Mouse (Mus musculus) heart, embryonic 15.5 days (tissue): ENCODE data around the gene Crtc1. TPM values are rescaled to one million over a fixed set of nuclear protein-coding genes. Genes with fewer than 3 reads are reported as not detected.

Experiments
- ATAC-seq: fragments of 200-750 bp; cut with Nextera tagmentation; replicated peaks from 2 replicates; pipeline ENCODE4 v1.8.0; 2017; ENCODE audit warnings: low read depth, moderate TSS enrichment; ENCODE audit not compliant: insufficient number of reproducible peaks, insufficient read depth, low FRiP score
- H3K27ac ChIP-seq: fragments of 300-500 bp; sonication (generic); 2 replicates; pipeline ENCODE4 v1.5.1; 2015; ENCODE audit warnings: mild to moderate bottlenecking, inconsistent platforms
- H3K27me3 ChIP-seq: fragments of 300-500 bp; sonication (generic); 2 replicates; pipeline ENCODE4 v1.6.1; 2015; ENCODE audit warnings: inconsistent platforms
- H3K36me3 ChIP-seq: fragments of 300-500 bp; sonication (generic); 2 replicates; pipeline ENCODE4 v1.6.1; 2015; ENCODE audit warnings: mild to moderate bottlenecking, inconsistent platforms
- H3K4me1 ChIP-seq: fragments of 300-500 bp; sonication (generic); replicated peaks from 2 replicates; pipeline ENCODE4 v1.6.1; 2015; ENCODE audit warnings: inconsistent platforms
- H3K4me2 ChIP-seq: fragments of 300-500 bp; sonication (generic); 2 replicates; pipeline ENCODE4 v1.6.1; 2015; ENCODE audit warnings: inconsistent platforms, mild to moderate bottlenecking, moderate library complexity
- H3K4me3 ChIP-seq: fragments of 300-500 bp; sonication (generic); 2 replicates; pipeline ENCODE4 v1.5.1; 2015; ENCODE audit warnings: mild to moderate bottlenecking, inconsistent platforms
- H3K9ac ChIP-seq: fragments of 300-500 bp; sonication (generic); 2 replicates; pipeline ENCODE4 v1.6.1; 2015; ENCODE audit warnings: mild to moderate bottlenecking, inconsistent platforms
- H3K9me3 ChIP-seq: fragments of 300-500 bp; sonication (generic); replicated peaks from 2 replicates; pipeline ENCODE4 v1.6.1; 2016; ENCODE audit warnings: inconsistent platforms
- WGBS: fragments of 180-500 bp; shearing (Covaris S2); methylation state at CpG from one replicate; pipeline ENCODE4 v1.1.7; 2015; ENCODE audit warnings: mixed read lengths; 5-methylcytosine and 5-hydroxymethylcytosine counted together
- polyA plus RNA-seq: library from polyadenylated mRNA; unstranded; fragments of >200 nt; fragmentation: Nextera tagmentation; extraction: Ambion mirVana; gene quantifications from 2 replicates; pipeline ENCODE4 v1.2.1, GENCODE M21; 2015

Crtc1 gene
- 8.7 and 14.2 TPM in 2 replicates for polyA plus RNA-seq

DNA sequence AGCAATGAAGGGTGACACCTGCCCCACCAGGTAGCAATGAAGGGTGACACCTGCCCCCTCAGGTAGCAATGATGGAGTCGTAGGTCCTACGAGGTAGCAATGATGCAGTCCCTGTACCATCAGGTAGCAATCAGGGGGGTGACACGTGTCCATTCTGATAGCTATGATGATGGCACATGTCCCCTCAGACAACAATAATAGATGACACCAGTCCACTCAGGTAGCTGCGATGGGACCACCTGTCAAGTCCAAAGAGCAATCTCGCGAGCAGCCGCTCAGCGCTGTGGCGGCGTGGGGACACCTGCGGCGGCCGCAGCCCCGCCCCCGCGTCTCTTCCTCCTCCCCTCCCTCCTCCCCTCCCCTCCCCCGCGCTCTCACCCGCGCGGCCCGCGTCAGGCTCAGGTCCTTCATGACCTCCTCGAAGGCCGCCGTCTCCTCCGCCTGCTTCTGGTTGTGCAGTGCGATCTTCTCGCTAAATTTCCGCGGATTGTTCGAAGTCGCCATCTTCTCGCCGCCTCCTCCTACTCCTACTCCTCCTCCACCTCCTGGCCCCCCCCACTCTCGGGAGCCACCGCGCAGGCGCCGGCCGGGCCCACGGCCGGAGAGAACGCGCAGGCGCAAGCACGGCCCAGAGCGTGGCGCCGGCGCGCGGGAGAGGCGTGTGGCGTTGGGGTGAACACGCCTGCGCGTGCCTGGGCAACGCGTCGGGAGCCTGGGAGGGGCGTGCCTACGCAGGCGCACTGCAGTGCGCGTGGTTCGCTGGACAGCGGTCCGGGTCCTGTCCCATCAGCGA lies at the start of gene Crtc1:
Gene Crtc1 (minus strand): TSS at position 525 of the 793 bp plus-strand sequence.
- Histone ChIP-seq H3K27ac (peak within 1 kb of the TSS; percentile 77), H3K4me3 (peak within 1 kb of the TSS; percentile 74), H3K36me3 (no peaks in the 10 kb centered on the region), H3K4me2 (peak within 1 kb of the TSS; percentile 91), H3K9ac (peak within 1 kb of the TSS; percentile 70), H3K27me3 (no peaks in the 10 kb centered on the region), H3K4me1 (peaks cover 15% of the 10 kb centered on the region), H3K9me3 (no peaks in the 10 kb centered on the region)
- ATAC-seq, result peak; percentile 99
- WGBS, result under 1% methylated on average over 70 of the region's 70 CpGs

DNA sequence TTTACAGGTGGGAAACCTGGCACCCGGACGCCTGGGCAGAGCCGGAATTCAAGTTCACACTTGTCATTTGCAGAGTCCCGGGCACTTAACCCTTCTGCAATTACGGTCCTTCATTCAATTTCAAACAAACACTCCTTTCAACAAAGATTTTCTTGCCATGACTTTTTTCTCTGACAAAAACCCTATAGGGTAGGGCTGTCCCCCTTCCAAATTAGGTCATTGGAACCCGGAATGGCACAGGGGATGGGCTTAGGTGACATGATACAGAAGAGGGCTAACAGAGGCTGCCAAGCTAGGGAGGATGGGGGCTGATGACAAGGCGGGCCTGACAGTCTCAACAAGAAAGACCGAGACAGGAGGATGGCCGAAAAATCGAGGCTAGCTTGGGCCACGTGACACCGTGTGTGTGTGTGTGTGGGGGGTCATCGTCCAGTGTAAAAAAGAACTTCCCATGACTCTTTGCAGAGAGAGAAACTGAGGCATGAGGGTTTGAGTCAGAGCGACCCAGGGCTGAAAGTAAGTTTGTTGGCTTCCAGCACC lies 49.6 kb upstream of the Crtc1 start:
- ATAC-seq, result no peak
- WGBS, result 1% methylated on average over 14 of the region's 14 CpGs
- Histone ChIP-seq H3K4me1 (peaks cover 50% of the 10 kb centered on the region), H3K27me3 (peaks cover 98% of the 10 kb centered on the region), H3K27ac (no peak overlapping the region; the same call in 1 of the 2 replicates), H3K9ac (peak overlapping the region; percentile 25; the same call in 1 of the 2 replicates), H3K4me2 (peak overlapping the region; percentile 62), H3K9me3 (no peaks in the 10 kb centered on the region), H3K36me3 (no peaks in the 10 kb centered on the region), H3K4me3 (peak overlapping the region; percentile 40)

DNA sequence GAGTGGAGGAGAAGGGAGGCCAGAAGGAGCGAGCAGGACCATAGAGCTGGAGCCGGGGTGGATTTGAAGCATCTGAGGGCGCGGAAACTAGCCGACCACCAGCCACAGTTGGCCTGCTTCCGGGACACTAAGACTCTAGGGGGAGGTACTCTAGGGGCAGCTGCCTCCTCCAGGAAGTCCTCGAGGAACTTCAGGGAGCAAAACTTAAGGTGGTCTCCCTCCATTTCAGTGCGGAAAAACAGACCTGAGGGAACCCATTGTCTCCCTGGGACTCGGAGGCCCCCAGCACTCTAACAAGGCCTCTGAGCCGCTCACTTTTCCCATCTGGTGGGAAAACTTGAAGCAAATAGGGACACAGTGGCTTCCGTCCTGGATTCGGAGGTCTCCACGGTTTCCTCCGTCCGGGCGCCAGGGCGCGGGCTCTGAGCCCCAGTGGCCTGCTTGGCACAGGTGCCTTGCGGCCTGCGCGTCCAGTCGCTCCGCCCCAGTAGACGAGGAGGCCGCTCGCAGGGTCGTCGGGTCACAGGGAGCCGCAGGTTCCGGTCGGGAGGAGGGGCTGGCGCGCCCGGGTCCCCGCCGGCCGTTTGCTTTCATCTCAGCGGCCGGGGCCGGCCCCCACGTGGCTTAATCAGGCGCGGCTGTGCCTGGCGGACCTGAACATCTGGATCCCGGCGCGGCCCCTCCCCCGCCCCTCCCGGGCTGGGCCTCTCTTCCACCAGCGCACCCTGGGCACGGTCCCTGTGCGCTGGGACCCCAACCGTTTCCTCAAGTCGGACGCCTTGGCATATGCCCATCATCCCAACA lies 48.8 kb upstream of the Crtc1 start:
- Histone ChIP-seq H3K4me3 (peak overlapping the region; percentile 40), H3K27ac (no peak overlapping the region), H3K36me3 (no peaks in the 10 kb centered on the region), H3K9me3 (no peaks in the 10 kb centered on the region), H3K4me2 (peak overlapping the region; percentile 62), H3K4me1 (peaks cover 42% of the 10 kb centered on the region), H3K27me3 (peaks cover 98% of the 10 kb centered on the region), H3K9ac (peak overlapping the region; percentile 21; the same call in 1 of the 2 replicates)
- WGBS, result 3% methylated on average over 55 of the region's 55 CpGs
- ATAC-seq, result no peak

DNA sequence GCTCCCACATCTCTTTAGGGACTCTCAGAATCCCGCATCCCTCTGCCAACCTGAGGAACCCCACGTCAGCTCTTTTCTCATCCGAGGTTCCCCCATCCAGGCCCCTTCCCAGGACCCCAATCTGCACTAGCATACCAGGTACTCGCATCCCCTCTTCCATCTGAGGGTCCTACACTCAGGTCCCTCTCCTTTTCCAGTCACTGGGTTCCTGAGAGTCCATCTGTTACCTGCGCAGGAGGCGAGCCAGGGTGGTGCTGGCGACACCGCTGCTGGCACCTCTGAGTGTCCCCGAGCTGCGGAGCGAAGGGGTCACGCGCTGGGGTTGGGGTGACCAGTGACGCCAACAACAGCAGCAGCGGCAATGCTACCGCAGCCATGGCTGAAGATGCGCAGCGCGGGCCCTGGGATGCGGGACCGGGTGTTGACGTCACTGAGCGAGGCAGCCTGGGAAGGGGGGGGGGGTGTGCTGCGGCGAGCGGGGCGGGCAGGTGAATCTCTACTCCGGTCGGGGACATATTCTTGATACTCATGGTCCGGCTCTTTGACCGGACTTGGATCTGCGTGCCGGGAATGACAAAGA lies 47.7 kb upstream of the Crtc1 start, which contains the start of gene Tmem59l:
Gene Tmem59l (minus strand): TSS at position 418 of the 580 bp plus-strand sequence.
- H3K9me3 ChIP-seq, result no peaks in the 10 kb centered on the region
- H3K9ac ChIP-seq, result peak within 1 kb of the TSS; percentile 21; the same call in 1 of the 2 replicates
- 7% methylated on average over 33 of the region's 33 CpGs for WGBS
- peaks cover 96% of the 10 kb centered on the region for H3K27me3 ChIP-seq
- no peaks in the 10 kb centered on the region for H3K36me3 ChIP-seq
- H3K4me1 ChIP-seq, result peaks cover 30% of the 10 kb centered on the region
- no peak within 1 kb of the TSS for H3K27ac ChIP-seq
- H3K4me2 ChIP-seq, result peak within 1 kb of the TSS; percentile 62
- H3K4me3 ChIP-seq, result peak within 1 kb of the TSS; percentile 40
- ATAC-seq, result no peak

DNA sequence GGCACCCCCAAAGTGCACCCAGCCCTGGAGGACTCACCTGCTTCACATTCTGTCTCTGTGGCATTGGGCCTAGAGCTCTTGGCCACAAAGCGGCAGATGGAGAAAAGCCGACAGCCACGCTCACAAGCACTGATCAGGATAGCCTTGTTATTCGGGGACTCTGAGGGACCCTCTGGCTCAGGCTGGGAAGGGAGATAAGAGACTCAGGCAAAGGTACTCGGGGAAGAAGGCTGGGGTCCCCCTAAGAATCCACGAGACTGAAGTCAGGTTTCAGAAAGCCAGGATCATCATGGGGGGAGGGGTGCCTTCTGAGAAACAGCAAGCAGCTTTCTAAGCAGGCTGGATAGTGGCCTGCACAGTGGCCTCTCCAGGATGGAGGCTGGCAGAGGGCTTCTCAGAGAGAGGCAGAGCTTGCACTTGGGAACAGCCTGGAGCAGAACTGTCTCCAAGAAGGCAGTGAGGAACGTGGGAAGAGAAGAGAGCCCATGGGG lies 46.9 kb upstream of the Crtc1 start:
- Histone ChIP-seq H3K27me3 (peaks cover 94% of the 10 kb centered on the region), H3K9ac (no peak overlapping the region)
- WGBS, result 45% methylated on average over 7 of the region's 7 CpGs

DNA sequence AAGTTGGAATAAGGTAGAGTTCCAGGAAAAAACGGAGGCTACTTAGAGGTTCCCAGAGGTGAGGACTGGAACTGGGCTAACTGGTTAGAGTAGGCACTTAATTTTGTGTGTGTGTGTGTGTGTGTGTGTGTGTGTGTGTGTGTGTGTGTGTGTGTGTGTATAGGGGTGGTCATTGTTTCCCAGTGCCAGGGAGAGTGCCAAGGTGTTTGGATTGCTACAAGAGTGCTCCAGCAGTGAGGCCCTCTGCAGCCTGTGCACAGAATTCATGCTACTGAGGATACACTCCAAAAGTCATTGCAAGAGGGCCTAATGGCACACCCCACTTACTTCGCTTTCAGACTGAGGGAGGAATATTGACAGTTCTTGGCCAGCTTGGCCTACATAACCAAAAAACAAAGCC lies 43.6 kb upstream of the Crtc1 start:
- H3K27me3 ChIP-seq, result peaks cover 78% of the 10 kb centered on the region
- H3K4me3 ChIP-seq, result no peak overlapping the region
- no peaks in the 10 kb centered on the region for H3K36me3 ChIP-seq
- H3K9ac ChIP-seq, result no peak overlapping the region
- no peak overlapping the region for H3K27ac ChIP-seq
- 46% methylated on average over 2 of the region's 2 CpGs for WGBS
- H3K4me1 ChIP-seq, result peaks cover 8% of the 10 kb centered on the region
- H3K4me2 ChIP-seq, result no peak overlapping the region
- ATAC-seq, result no peak
- H3K9me3 ChIP-seq, result no peaks in the 10 kb centered on the region

More for the DNA sequence above, 46.9 kb upstream of the Crtc1 start:
- Histone ChIP-seq H3K4me2 (no peak overlapping the region), H3K36me3 (no peaks in the 10 kb centered on the region), H3K9me3 (no peaks in the 10 kb centered on the region), H3K27ac (no peak overlapping the region), H3K4me1 (peaks cover 27% of the 10 kb centered on the region), H3K4me3 (no peak overlapping the region)
- no peak for ATAC-seq

DNA sequence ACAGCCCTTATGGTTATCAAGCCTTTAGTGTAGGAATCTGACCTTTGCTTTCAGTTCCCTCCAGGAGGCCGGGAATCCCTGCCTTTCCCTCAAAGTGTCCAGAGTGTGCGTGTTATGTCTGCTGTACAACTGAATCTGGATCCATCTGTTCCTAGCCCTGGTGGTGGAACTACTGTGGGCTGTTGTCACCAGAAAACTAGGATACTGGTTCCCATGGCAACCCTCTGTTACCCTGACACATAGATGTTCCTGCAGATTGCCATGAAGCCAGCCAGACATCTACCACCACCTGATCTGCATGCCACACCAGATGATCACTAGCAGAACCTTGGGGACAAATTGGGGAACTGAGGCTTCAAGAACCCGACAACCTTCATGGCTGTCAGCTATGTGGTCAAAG lies 42.5 kb upstream of the Crtc1 start:
- Histone ChIP-seq H3K9ac (no peak overlapping the region), H3K9me3 (no peaks in the 10 kb centered on the region), H3K36me3 (no peaks in the 10 kb centered on the region), H3K27ac (no peak overlapping the region), H3K4me1 (peaks cover 11% of the 10 kb centered on the region), H3K4me2 (no peak overlapping the region), H3K27me3 (peaks cover 73% of the 10 kb centered on the region), H3K4me3 (no peak overlapping the region)
- ATAC-seq, result no peak
- WGBS, result 63% methylated on average over 3 of the region's 3 CpGs

DNA sequence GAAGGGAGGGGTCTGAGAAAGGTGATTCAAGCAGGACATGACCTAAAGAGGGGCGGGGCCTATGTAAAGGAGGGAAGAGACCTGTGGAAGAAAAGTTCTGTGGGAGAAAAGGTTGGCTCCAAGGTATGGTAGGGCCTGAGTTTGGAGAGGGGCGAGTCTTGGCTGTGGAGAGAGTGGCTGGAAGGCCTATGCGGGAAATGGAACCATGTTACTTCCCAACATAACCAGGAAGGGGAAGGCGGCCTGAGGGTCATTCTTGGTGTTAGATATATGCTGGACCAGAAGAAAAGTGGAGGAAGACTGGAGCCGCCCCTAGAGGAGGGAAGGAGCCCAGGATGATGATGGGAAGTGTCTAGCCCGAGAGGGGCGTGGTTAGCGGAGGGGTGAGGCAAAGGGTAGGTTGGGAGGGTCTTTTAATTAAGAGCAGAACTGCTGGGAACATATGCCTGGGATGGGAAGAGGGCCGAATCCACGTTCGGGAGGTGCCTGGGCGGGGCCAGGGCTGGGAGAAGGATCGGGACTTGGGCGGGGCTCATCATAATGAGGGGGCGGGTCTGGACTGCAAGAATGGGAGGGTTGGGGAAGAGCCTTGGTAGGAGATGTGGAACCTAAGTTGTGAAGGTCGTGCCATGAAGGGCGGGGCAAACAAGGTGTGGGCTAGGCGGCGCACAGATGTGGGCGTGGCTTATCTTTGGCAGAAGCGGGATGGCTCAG lies 38.0 kb upstream of the Crtc1 start:
- H3K36me3 ChIP-seq, result no peaks in the 10 kb centered on the region
- H3K9ac ChIP-seq, result no peak overlapping the region
- H3K4me2 ChIP-seq, result peak overlapping the region; percentile 89
- peak; percentile 5; the same call in 1 of the 2 replicates for ATAC-seq
- 0 out of 2 replicates have a peak overlapping the region, but pooled peaks have one; percentile 60 for H3K27ac ChIP-seq
- 5% methylated on average over 21 of the region's 21 CpGs for WGBS
- no peaks in the 10 kb centered on the region for H3K9me3 ChIP-seq
- H3K27me3 ChIP-seq, result peaks cover 29% of the 10 kb centered on the region
- H3K4me1 ChIP-seq, result peaks cover 22% of the 10 kb centered on the region
- peak overlapping the region; percentile 88 for H3K4me3 ChIP-seq

DNA sequence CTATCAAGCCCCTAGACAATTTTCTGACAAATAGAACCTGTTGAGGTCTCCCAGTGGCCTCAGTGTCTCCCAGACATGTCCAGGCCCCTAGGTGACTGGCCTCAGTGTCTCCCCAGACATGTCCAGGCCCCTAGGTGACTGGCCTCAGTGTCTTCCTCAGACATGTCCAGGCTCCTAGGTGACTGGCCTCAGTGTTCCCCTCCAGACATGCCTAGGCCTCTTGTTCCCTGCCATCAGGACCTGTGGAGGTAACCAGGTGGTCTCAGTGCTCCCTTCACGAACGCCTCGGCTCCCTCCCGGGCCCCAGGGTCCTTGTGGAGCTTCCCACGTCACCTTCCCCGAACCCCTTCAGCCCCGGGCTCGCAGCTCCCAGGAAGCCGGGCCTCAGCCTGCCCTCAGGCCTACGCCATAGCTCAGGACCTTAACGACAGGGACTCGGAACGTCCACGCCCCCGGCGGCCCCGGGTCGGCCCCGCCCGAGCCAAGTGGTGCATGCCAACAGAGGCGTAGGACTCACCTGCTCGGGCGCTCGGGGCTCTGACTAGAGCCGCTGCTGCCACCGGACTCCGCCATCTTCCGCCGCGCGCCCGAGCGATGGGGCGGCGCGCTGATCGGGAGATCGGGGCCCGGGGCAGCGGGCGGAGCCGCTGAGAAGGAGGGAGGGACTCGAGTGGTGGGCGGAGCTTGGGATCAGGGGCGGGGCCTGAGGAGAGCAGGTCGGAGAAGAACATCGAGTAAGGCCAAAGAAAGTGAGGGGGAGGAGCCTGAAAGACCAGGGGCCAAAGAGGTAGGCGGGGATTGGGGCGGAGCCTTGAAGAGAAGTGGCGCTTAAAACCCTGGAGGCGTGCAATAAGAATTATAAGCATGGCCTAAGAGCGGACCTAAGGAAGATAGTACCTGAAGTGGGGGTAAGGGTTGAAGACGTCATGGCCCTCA lies 37.2 kb upstream of the Crtc1 start, which contains the start of gene Klhl26:
Gene Klhl26 (minus strand): TSS at position 636 of the 936 bp plus-strand sequence.
- H3K4me1 ChIP-seq, result peaks cover 22% of the 10 kb centered on the region

More for the DNA sequence above, 37.2 kb upstream of the Crtc1 start, which contains the start of gene Klhl26:
- H3K4me3 ChIP-seq, result peak within 1 kb of the TSS; percentile 88
- H3K27me3 ChIP-seq, result peaks cover 21% of the 10 kb centered on the region
- peak within 1 kb of the TSS; percentile 60 for H3K27ac ChIP-seq
- peak within 1 kb of the TSS; percentile 95 for H3K9ac ChIP-seq
- peak; percentile 89 for ATAC-seq
- WGBS, result under 1% methylated on average over 53 of the region's 53 CpGs
- no peaks in the 10 kb centered on the region for H3K9me3 ChIP-seq
- H3K4me2 ChIP-seq, result peak within 1 kb of the TSS; percentile 89
- no peaks in the 10 kb centered on the region for H3K36me3 ChIP-seq
